Mouse (Mus musculus): Measurements from ENCODE around the gene Spice1.

DNA sequence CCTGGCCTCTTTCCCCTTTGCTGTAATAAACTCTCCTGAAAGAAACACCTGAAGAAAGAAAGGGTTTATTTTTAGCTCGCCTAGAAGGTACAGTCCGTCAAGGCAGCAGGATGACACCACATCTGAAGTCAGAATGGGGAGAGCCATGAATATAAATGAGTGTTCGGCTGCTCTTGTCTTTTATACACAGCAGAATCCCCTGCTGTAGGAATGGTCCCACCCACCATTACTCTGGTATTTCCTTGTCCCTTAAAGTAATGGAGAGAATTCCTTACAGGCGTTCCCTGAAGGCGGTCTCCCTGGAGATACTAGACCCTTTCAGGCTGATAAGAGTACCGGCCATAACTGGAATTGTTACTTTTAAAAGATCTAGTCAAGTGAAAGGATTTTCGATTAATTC lies 83.1 kb downstream of the Spice1 start:
- no peak for TF ChIP-seq POLR2A (IDR thresholded peaks at IDR 0.05; ENCODE audit: borderline replicate concordance, insufficient read depth, low read length)
- no peak for TF ChIP-seq CTCF (IDR thresholded peaks at IDR 0.05; ENCODE audit: borderline replicate concordance, insufficient read depth, low read depth, low read length)

All from cerebellum, adult 2 months (tissue).